Mouse (Mus musculus): ENCODE measurements around the gene Mcts2.

Mcts2 gene

GRCm38 (mm10) chr2:152726751-152727335 is 40.0 kb downstream of the Mcts2 start:
- DNase-seq = peak; percentile 55 to 64

DNA sequence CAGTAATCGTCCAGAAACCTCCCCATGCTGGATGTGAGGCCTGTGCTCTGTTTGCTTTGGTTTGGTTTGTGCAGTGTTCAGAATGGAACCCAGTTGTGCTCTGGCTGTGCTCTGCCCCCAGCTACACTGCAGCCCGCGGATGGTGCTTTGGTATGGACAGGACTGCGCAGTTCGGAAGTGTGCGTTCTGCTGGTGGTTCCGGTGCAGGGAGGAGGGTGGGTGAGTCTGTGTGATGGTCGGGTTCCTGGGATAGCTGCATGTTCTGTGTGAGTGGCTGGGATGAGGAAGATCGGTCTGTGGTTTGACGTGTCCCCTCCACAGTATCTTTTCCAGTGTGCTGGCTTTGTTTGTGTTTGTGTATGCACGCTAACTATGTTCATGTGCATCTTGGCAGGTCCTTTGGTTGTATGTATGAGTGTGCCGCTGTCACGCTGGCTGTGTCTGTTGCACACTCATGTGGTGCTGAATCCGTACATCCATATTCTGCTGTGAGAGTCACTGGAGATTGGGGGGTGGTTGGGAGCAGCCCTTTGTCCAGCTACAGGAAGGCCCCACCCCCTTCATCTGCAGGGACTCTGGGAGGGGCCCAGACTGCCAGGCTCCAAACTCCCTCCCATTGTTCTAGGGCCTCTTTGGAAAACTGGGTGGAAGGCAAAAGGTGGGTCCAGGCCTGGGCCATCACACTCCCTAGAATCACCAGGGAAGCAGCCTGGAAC is 41.1 kb downstream of the Mcts2 start:
- peak; percentile 76 to 85 for DNase-seq

DNA sequence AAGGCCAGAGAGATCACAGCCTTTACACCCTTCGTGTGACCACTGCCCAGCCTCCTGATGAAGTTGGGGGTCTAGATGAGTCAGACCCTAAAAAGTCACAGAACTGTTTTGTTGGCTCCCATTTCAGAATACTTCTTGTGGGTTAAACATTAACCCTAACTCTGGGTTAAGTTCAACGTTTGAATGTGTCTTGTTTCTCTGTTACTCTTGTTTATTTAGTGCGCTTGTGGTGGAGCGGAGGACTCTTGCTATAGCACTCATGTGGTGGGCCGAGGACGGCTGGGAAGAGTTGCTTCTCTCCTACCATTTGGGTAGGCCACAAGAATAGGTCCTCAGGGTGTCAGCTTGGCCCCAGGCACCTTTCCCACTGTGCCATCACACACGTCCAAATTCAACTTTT is 41.8 kb downstream of the Mcts2 start:
- no peak for DNase-seq

- no peak for DNase-seq
Observed at GRCm38 (mm10) chr2:152729013-152729635, 42.3 kb downstream of the Mcts2 start.

DNA sequence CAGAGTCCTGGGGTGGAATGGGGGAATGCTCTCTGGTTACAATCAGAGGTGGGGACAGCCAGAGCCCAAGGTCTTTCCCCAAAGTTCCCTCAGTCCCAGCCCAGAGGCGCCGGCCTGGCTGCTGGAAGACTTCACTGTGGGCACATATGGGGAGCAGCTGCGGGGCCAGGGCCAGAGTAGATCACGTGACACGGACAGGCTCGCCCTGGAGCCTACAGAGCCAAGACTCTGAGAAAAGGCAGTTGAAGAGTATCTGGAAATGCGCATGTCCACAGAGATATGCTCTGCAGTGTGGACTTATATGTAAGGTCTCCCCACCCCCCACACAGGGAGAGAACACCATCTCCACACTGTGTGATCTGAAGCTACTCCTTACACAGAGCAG is 42.8 kb downstream of the Mcts2 start:
- DNase-seq = peak; percentile 55 to 58

DNA sequence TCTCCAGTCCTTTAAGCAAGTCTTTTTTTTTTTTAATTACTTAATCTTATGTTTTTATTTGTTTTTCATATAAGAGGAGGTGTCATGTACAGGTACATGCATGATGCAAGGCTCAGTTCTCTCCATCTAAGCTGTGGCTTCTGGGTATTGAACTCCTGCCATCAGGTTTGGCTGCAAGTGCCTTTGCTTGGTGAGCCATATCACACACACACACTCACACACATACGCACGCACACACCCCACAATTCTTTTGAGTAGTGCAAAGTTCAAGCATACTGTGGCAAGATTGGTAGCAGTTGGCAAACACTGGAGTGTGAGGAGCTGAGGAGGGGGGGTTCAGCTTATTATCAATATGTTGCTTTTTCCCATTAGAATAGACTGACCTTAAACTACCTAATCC is 46.4 kb downstream of the Mcts2 start:
- DNase-seq = no peak

DNA sequence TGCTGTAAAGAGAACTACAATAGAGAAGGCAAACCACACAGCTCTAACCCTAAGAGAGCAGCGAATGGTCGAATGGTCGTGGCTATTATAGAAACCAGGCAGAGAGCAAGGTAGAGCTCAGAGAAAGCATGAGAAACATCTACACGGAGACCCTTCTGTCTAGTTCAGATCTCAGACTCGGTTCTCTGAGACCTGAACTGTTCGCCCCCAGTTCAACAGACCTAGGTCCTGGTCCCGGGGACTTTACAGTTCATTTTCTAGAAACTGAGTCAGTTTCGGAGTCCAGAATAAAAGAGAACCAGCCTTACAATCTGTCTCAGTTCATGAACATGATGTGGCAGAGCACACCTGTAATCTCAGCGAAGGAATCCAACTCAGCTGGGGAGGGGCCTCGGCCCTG is 47.7 kb downstream of the Mcts2 start:
- no peak for DNase-seq

DNA sequence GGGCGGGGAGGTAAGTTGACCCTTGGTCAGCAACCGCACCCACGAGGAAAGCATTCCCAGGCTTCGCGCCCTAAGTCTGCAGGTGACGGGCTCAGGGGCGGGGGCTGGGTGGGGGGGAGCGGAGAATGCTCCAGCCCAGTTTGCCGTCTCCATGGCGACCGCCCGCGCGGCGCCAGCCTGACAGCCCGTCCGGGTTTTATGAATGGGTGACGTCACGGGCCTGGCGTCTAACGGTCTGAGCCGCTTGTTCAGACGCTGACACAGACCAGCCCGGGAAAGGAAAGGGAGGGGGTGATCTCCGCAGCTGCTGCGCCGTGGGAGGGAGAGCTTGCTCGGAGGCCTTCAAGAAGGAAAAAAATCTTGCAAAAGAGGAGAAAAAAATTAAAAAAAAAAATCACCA is 48.1 kb downstream of the Mcts2 start:
- peak; percentile 95 to 98 for DNase-seq

DNA sequence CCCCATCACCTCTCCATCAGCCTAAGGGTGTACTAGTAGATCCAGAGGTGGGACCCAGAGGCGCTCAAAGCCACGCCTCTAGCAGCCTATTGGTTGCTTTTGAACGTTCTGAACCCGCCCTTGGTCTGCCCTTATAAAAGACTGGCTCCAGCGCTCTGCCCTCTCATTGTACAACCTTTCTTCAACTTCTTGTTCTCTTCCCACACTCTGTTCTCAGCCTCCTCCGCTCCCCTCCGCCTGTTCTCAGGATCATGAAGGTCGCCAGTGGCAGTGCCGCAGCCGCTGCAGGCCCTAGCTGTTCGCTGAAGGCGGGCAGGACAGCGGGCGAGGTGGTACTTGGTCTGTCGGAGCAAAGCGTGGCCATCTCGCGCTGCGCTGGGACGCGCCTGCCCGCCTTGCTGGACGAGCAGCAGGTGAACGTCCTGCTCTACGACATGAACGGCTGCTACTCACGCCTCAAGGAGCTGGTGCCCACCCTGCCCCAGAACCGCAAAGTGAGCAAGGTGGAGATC is 49.3 kb downstream of the Mcts2 start, which contains the start of gene Id1:
Gene Id1, plus strand, starts transcription at position 162 of the 512 bp plus-strand sequence.
- peak; percentile 93 to 95 for DNase-seq

- DNase-seq = peak in 1 of 2 experiments; percentile 40
Observed at GRCm38 (mm10) chr2:152736748-152737147, 49.9 kb downstream of the Mcts2 start.
